Mouse (Mus musculus): ENCODE measurements around the gene Crisp2. TPM values are rescaled to one million over a fixed set of nuclear protein-coding genes. Genes with fewer than 3 reads are reported as not detected.

Crisp2 gene
- polyA plus RNA-seq, 1 experiment, result not detected

GRCm38 (mm10) chr17:40716273-40716672, 90.5 kb downstream of the Crisp2 start:
- TF ChIP-seq POLR2A (IDR thresholded peaks at IDR 0.05; ENCODE audit: low read depth, low read length) (no peak), CTCF (IDR thresholded peaks at IDR 0.05; ENCODE audit: extremely low read depth, insufficient read length, insufficient replicate concordance, low read depth, low read length) (no peak)
- Histone ChIP-seq H3K27ac (ENCODE audit: insufficient read depth, low read depth, low read length) (no peak overlapping the region), H3K36me3 (ENCODE audit: control insufficient read depth, insufficient read depth, low read length) (no peaks in the 10 kb centered on the region), H3K4me3 (ENCODE audit: low read depth, low read length) (no peak overlapping the region), H3K27me3 (ENCODE audit: control insufficient read depth, insufficient read depth, low read length) (no peaks in the 10 kb centered on the region), H3K4me1 (ENCODE audit: control insufficient read depth, insufficient read depth, insufficient read length, low read length) (no peaks in the 10 kb centered on the region)

Other genes with a start within 250 kb of the Crisp2 start
- not detected in 2 replicates for gene Esp6, start 245.5 kb downstream of the Crisp2 start, polyA plus RNA-seq (2012; rRNA removed)
- not detected in 2 replicates for gene Esp4, start 208.4 kb downstream of the Crisp2 start, polyA plus RNA-seq (2012; rRNA removed)
- gene Esp3, start 174.9 kb downstream of the Crisp2 start, polyA plus RNA-seq (2012; rRNA removed), result not detected in 2 replicates
- gene Esp1, start 79.9 kb downstream of the Crisp2 start, polyA plus RNA-seq (2012; rRNA removed), result not detected in 2 replicates
- not detected in 2 replicates for gene Rhag, start 4.1 kb upstream of the Crisp2 start, polyA plus RNA-seq (2012; rRNA removed)
- gene 9130008F23Rik, start 73.6 kb upstream of the Crisp2 start, polyA plus RNA-seq (2012; rRNA removed), result 7.7 and 13.6 TPM in 2 replicates
- gene Glyatl3, start 107.3 kb upstream of the Crisp2 start, polyA plus RNA-seq (2012; rRNA removed), result not detected in 2 replicates
- gene Mut, start 127.7 kb upstream of the Crisp2 start, polyA plus RNA-seq (2012; rRNA removed), result 2.8 and 4.7 TPM in 2 replicates
- gene Cenpq, start 128.0 kb upstream of the Crisp2 start, polyA plus RNA-seq (2012; rRNA removed), result 0.19 and 0.22 TPM in 2 replicates